Mouse (Mus musculus) midbrain, embryonic 10.5 days (tissue): ENCODE data around the gene Tax1bp1. TPM values are rescaled to one million over a fixed set of nuclear protein-coding genes. Genes with fewer than 3 reads are reported as not detected.

Experiments
- DNase-seq: peaks from one replicate; pipeline ENCODE4 v3.0.0-alpha.2; 2017; ENCODE audit warnings: low spot score
- H3K27ac ChIP-seq: fragments of 300-500 bp; sonication (generic); replicated peaks from 2 replicates; pipeline ENCODE4 v1.5.1; 2016; ENCODE audit warnings: mild to moderate bottlenecking
- H3K27me3 ChIP-seq: fragments of 300-500 bp; sonication (generic); 2 replicates; pipeline ENCODE4 v1.6.1; 2016; ENCODE audit warnings: low read depth, mild to moderate bottlenecking; ENCODE audit not compliant: poor library complexity, severe bottlenecking
- H3K36me3 ChIP-seq: fragments of 300-500 bp; sonication (generic); 2 replicates; pipeline ENCODE4 v1.6.1; 2016; ENCODE audit warnings: mild to moderate bottlenecking, moderate library complexity
- H3K4me1 ChIP-seq: fragments of 300-500 bp; sonication (generic); 2 replicates; pipeline ENCODE4 v1.6.1; 2016
- H3K4me3 ChIP-seq: fragments of 300-500 bp; sonication (generic); 2 replicates; pipeline ENCODE4 v1.5.1; 2016; ENCODE audit warnings: mild to moderate bottlenecking, moderate library complexity
- H3K9me3 ChIP-seq: fragments of 300-500 bp; sonication (generic); replicated peaks from 2 replicates; pipeline ENCODE4 v1.6.1; 2016; ENCODE audit warnings: mild to moderate bottlenecking
- WGBS: fragments of 180-500 bp; shearing (Covaris S2); methylation state at CpG from one replicate; pipeline ENCODE4 v1.1.7; 2016; 5-methylcytosine and 5-hydroxymethylcytosine counted together
- polyA plus RNA-seq: library from polyadenylated mRNA; unstranded; fragments of >200 nt; fragmentation: Nextera tagmentation; extraction: Ambion mirVana; gene quantifications from 2 replicates; pipeline ENCODE4 v1.2.1, GENCODE M21; 2016

The Tax1bp1 gene
- polyA plus RNA-seq, 1 experiment from 2014 or later: 116 TPM

GRCm38 (mm10) chr6:52682607-52683006, 30.9 kb upstream of the Tax1bp1 start:
- WGBS: 91% methylated on average over 3 of the region's 3 CpGs
- no peak overlapping the region for H3K4me3 ChIP-seq
- H3K4me1 ChIP-seq: peaks cover 7% of the 10 kb centered on the region; the same call in 1 of the 2 replicates
- H3K36me3 ChIP-seq: no peaks in the 10 kb centered on the region
- H3K27me3 ChIP-seq: no peaks in the 10 kb centered on the region
- H3K9me3 ChIP-seq: no peaks in the 10 kb centered on the region
- no peak for DNase-seq
- no peak overlapping the region for H3K27ac ChIP-seq

DNA sequence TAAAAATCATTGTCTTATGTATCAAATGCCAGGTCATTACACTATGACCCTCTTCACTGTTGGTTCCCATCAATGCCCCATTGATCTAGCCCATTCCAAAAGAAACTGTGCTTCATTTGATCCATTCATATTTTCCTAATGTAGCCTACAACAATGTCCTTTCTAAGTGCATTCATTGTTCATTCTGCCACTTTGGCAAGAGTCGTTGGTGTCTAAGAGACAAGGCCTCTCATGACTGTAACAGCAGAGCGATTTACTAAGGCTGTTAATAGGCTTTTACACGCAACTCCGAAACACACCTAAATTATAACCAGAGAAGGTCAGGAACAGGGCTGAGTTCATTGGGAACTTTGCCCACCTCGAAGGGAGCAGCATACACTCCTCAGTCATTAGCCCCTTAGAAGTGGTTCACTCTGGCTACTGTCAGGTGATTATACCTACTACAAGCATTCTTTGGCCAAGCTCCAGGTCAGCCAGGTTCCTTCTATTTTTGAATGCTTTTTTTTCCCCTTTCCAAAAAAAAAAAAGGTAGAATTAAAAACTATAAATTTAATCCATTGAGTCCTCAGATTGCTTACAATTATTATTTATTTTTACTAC, 26.5 kb upstream of the Tax1bp1 start:
- DNase-seq: no peak
- Histone ChIP-seq H3K36me3 (no peaks in the 10 kb centered on the region), H3K4me1 (peaks cover 7% of the 10 kb centered on the region; the same call in 1 of the 2 replicates), H3K4me3 (no peak overlapping the region), H3K9me3 (no peaks in the 10 kb centered on the region), H3K27ac (no peak overlapping the region), H3K27me3 (no peaks in the 10 kb centered on the region)
- 88% methylated on average over 5 of the region's 5 CpGs for WGBS

GRCm38 (mm10) chr6:52690365-52690764, 23.2 kb upstream of the Tax1bp1 start:
- H3K27me3 ChIP-seq: no peaks in the 10 kb centered on the region
- 84% methylated on average over 3 of the region's 3 CpGs for WGBS
- H3K9me3 ChIP-seq: no peaks in the 10 kb centered on the region
- H3K36me3 ChIP-seq: no peaks in the 10 kb centered on the region
- DNase-seq: no peak
- H3K4me1 ChIP-seq: no peaks in the 10 kb centered on the region
- no peak overlapping the region for H3K4me3 ChIP-seq
- no peak overlapping the region for H3K27ac ChIP-seq

- no peak for DNase-seq
- no peak overlapping the region for H3K27ac ChIP-seq
- H3K4me3 ChIP-seq: no peak overlapping the region
- H3K27me3 ChIP-seq: no peaks in the 10 kb centered on the region
- H3K9me3 ChIP-seq: no peaks in the 10 kb centered on the region
- 80% methylated on average over 4 of the region's 5 CpGs for WGBS
- H3K4me1 ChIP-seq: no peaks in the 10 kb centered on the region
- H3K36me3 ChIP-seq: no peaks in the 10 kb centered on the region
Measured at GRCm38 (mm10) chr6:52691800-52692199, 21.7 kb upstream of the Tax1bp1 start.

DNA sequence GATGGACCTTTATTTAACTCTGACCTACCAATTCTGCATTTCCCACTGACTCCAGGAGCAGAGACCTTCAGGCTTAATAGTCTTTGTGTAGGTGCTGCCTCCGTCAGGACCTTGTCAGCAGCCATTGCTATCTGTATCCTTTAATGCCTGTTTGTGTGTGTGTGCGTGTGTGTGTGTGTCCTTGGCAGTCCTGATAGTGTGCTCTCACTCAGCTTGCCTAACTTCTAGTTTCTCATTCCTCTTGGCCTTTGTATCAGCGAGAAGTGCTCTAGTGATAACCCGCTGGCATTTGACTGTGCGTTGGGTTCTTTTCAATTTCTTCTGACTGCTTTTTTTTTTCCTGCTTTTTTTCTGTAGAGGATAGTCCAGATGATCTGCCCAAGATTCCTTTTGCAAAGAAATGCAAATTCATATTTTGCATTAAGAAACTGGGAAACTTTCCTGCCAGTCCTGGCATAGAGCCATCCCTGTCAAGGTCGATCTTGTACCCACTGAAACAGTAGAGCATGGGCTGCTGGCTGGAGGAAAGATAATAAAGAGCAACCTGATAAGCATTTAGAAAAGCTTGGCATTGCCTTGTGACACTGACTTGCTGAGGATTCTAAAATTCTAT, 21.0 kb upstream of the Tax1bp1 start:
- no peak for DNase-seq
- no peak overlapping the region for H3K4me3 ChIP-seq
- 91% methylated on average over 6 of the region's 6 CpGs for WGBS
- H3K36me3 ChIP-seq: no peaks in the 10 kb centered on the region
- no peaks in the 10 kb centered on the region for H3K4me1 ChIP-seq
- no peaks in the 10 kb centered on the region for H3K27me3 ChIP-seq
- H3K27ac ChIP-seq: no peak overlapping the region
- no peaks in the 10 kb centered on the region for H3K9me3 ChIP-seq

GRCm38 (mm10) chr6:52697964-52698535, 15.5 kb upstream of the Tax1bp1 start:
- Histone ChIP-seq H3K4me3 (no peak overlapping the region), H3K36me3 (no peaks in the 10 kb centered on the region), H3K9me3 (no peaks in the 10 kb centered on the region), H3K27ac (no peak overlapping the region), H3K4me1 (no peaks in the 10 kb centered on the region), H3K27me3 (no peaks in the 10 kb centered on the region)
- DNase-seq: no peak
- 70% methylated on average over 4 of the region's 4 CpGs for WGBS

- no peak overlapping the region for H3K27ac ChIP-seq
- WGBS: 90% methylated on average over 1 of the region's 1 CpGs
- no peak for DNase-seq
Measured at GRCm38 (mm10) chr6:52699050-52699449, 14.5 kb upstream of the Tax1bp1 start.

DNA sequence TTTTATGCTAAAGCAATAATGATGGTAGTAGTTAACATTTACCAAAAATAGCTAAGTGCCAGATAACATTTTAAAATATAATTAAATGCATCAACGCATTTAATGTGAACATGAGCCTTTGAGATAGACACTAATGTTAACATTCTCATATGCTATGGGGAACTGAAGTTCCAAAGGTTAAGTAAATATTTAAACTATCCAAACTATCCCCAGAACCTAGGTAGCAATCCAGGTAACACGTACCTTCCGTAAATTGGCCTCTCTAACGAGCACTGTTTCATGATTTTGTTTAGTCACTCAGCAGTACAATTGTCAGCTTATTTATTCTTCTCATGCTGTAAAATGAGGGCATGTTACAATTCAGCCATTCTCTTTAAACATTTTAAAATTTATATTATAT, 13.6 kb upstream of the Tax1bp1 start:
- H3K27ac ChIP-seq: no peak overlapping the region
- no peaks in the 10 kb centered on the region for H3K27me3 ChIP-seq
- DNase-seq: no peak
- 88% methylated on average over 4 of the region's 4 CpGs for WGBS
- H3K4me1 ChIP-seq: no peaks in the 10 kb centered on the region
- H3K4me3 ChIP-seq: no peak overlapping the region
- H3K36me3 ChIP-seq: no peaks in the 10 kb centered on the region
- no peaks in the 10 kb centered on the region for H3K9me3 ChIP-seq

More at GRCm38 (mm10) chr6:52699050-52699449, 14.5 kb upstream of the Tax1bp1 start:
- Histone ChIP-seq H3K9me3 (no peaks in the 10 kb centered on the region), H3K27me3 (no peaks in the 10 kb centered on the region), H3K4me1 (no peaks in the 10 kb centered on the region), H3K36me3 (no peaks in the 10 kb centered on the region), H3K4me3 (no peak overlapping the region)

DNA sequence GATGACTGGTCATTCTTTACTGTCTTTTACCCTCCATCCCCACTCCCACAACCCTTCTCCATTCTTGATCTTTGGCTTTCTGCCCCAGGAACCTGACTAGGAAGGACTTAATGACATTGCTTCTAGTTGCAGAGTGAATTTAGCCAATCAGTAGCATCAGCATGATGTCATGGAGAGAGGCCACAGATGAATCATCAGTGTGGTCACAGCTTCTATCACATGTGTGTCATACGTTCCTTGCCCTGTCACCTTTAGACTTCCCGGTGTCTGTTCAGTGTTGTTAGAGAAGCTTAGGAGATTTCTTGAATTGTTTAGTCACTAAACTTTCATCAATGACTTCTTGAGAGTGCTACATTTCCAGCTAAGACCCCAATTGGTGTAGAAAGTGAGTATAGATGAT, 10.3 kb upstream of the Tax1bp1 start:
- H3K9me3 ChIP-seq: no peaks in the 10 kb centered on the region
- H3K4me3 ChIP-seq: no peak overlapping the region
- no peak for DNase-seq
- 88% methylated on average over 2 of the region's 2 CpGs for WGBS
- H3K27ac ChIP-seq: no peak overlapping the region
- no peaks in the 10 kb centered on the region for H3K36me3 ChIP-seq
- no peaks in the 10 kb centered on the region for H3K27me3 ChIP-seq
- no peaks in the 10 kb centered on the region for H3K4me1 ChIP-seq

DNA sequence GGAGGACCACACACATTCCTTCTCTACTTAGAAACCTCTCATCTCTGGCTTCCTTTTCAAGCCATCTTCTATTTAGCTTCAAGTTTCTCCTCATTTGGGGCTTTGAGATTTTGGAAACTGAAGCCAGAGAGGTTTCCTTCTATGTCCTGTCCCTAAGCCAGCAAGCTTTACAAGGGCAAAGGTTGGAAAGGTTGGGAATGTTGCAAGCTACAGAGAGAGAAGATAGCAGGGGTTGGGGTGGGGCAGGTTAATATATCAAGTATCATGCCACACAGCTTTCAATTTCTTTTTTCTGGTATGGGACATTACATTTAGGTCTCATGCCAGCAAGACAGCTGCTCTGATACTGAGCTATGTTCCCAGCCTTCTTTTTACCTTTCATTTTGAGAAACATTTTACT, 8.2 kb upstream of the Tax1bp1 start:
- Histone ChIP-seq H3K27me3 (no peaks in the 10 kb centered on the region), H3K4me1 (no peaks in the 10 kb centered on the region), H3K4me3 (no peak overlapping the region), H3K36me3 (no peaks in the 10 kb centered on the region), H3K9me3 (no peaks in the 10 kb centered on the region), H3K27ac (no peak overlapping the region)
- DNase-seq: no peak

DNA sequence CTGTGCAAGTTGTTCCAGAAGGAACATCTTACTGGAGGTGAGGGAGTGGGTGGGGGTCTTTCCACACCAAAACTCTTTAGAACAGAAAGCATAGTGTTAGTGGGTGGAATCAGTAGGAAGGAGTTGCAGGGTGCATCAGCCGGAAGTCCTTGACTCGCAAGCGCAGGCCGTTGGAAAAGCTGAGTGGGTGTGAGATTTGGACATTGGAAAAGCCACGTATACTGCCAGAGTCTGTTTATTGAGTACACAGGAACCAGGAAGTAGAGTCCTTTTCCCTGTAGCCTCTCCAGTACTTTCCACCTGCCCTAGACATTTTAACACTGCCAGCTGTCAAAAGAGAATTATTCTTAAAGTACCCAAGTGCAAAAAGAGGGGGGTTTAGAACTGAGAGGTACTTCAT, 5.7 kb upstream of the Tax1bp1 start:
- Histone ChIP-seq H3K27ac (no peak overlapping the region), H3K27me3 (no peaks in the 10 kb centered on the region), H3K4me3 (no peak overlapping the region), H3K9me3 (no peaks in the 10 kb centered on the region), H3K36me3 (no peaks in the 10 kb centered on the region), H3K4me1 (no peaks in the 10 kb centered on the region)
- no peak for DNase-seq
- WGBS: 93% methylated on average over 5 of the region's 5 CpGs

DNA sequence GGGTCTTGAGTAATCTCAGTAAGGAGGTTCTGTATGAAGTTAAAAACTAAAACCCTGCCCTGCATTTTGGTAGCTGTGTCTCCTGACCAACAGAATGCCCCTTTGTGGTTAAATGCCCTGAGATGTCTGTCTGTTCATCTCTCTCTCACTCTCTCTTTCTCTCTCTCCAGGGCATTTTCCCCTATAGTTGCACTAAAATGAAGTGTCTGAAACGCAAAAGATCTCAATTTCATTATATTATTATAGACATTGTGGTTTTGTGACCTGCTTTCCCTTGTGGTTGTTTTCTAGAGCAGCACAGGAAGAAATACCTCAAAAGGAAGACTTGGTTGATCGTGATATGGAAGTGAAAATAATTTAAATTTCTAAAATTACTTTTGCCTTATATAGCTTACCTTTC, 966 bp upstream of the Tax1bp1 start:
- Histone ChIP-seq H3K9me3 (no peaks in the 10 kb centered on the region), H3K4me3 (no peak overlapping the region), H3K27me3 (no peaks in the 10 kb centered on the region), H3K36me3 (no peaks in the 10 kb centered on the region), H3K27ac (no peak overlapping the region), H3K4me1 (peaks cover 10% of the 10 kb centered on the region)
- DNase-seq: no peak
- 78% methylated on average over 2 of the region's 2 CpGs for WGBS

GRCm38 (mm10) chr6:52713897-52714509, 474 bp downstream of the Tax1bp1 start:
- WGBS: under 1% methylated on average over 50 of the region's 52 CpGs
- no peaks in the 10 kb centered on the region for H3K9me3 ChIP-seq
- H3K4me3 ChIP-seq: peak overlapping the region; percentile 94
- H3K36me3 ChIP-seq: no peaks in the 10 kb centered on the region
- DNase-seq: no peak
- H3K4me1 ChIP-seq: peaks cover 10% of the 10 kb centered on the region
- H3K27me3 ChIP-seq: no peaks in the 10 kb centered on the region
- H3K27ac ChIP-seq: peak overlapping the region; percentile 91
